Mouse (Mus musculus): Measurements from ENCODE around the gene Brap. TPM values are rescaled to one million over a fixed set of nuclear protein-coding genes. Genes with fewer than 3 reads are reported as not detected.
A peak's percentile ranks its signal among the peaks of the same experiment; 100 is the strongest.

The Brap gene
- polyA plus RNA-seq, 1 experiment from 2014 or later: 32.5 TPM

DNA sequence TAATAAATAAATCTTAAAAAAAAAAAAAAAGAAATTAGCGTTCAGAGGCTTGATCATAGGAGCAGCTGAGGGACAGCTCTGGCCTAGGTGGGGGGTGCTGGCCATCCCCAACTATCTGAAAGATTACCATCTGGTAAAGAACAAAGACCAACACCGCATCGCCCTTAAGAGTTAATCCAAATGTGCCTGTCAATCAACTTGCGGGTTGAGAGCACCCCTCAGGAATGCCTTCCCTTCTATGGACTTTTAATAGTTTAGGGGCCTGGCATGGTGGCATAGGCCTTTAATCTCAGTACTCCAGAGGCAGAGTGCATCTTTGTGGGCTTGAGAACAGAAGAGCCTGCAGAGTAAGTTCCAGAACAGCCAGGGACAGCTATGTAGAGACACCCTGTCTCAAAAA lies 32.5 kb downstream of the Brap start:
- no peak for ATAC-seq (ENCODE audit: low FRiP score, low TSS enrichment)
- TF ChIP-seq EP300 (optimal IDR thresholded peaks at IDR 0.05) (no peak), CTCF (IDR thresholded peaks at IDR 0.05; ENCODE audit: low read depth) (no peak)
- Histone ChIP-seq H3K27ac (replicated peaks) (no peak overlapping the region), H3K4me2 (replicated peaks; ENCODE audit: low read depth) (no peak overlapping the region), H3K4me1 (replicated peaks; ENCODE audit: control insufficient read depth, insufficient read depth) (no peaks in the 10 kb centered on the region), H3K9me3 (ENCODE audit: control insufficient read depth, low read length) (no peaks in the 10 kb centered on the region), H3K4me3 (ENCODE audit: low read depth, low read length) (no peak overlapping the region), H3K9ac (ENCODE audit: low read length) (no peak overlapping the region), H3K27me3 (ENCODE audit: control insufficient read depth, insufficient read depth, low read length) (no peaks in the 10 kb centered on the region), H3K36me3 (ENCODE audit: control insufficient read depth, insufficient read depth, low read length) (no peaks in the 10 kb centered on the region)
- no peak for DNase-seq (ENCODE audit: low spot score)
- 72% methylated on average over 4 of the region's 4 CpGs for WGBS

DNA sequence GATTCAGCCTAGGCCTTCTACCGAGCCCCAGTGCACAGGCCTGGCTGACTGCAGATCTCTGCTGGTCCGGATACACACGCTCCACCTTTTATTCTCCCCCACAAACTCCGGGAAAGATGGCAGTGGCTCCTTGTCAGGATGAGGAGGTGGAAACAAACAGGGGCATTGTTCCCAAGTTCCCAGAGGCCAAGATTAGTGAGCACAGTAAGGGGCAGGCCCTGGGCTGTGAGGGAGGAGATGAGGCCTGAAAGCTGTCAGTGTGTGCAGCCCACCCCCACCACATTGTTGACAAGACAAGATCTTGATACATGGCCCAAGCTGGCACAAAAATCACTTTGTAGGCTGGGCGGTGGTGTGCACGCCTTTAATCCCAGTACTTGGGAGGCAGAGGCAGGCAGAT lies 36.4 kb downstream of the Brap start:
- TF ChIP-seq EP300 (optimal IDR thresholded peaks at IDR 0.05) (no peak), CTCF (IDR thresholded peaks at IDR 0.05; ENCODE audit: low read depth) (no peak)
- no peaks in the 10 kb centered on the region for H3K27me3 ChIP-seq (ENCODE audit: control insufficient read depth, insufficient read depth, low read length)
- DNase-seq (ENCODE audit: low spot score) (no peak), ATAC-seq (ENCODE audit: low FRiP score, low TSS enrichment) (no peak)
- no peaks in the 10 kb centered on the region for H3K9me3 ChIP-seq (ENCODE audit: control insufficient read depth, low read length)
- no peak overlapping the region for H3K9ac ChIP-seq (ENCODE audit: low read length)
- H3K36me3 ChIP-seq (ENCODE audit: control insufficient read depth, insufficient read depth, low read length): no peaks in the 10 kb centered on the region
- no peaks in the 10 kb centered on the region for H3K4me1 ChIP-seq (replicated peaks; ENCODE audit: control insufficient read depth, insufficient read depth)
- 67% methylated on average over 6 of the region's 6 CpGs for whole genome bisulfite sequencing
- no peak overlapping the region for H3K4me2 ChIP-seq (replicated peaks; ENCODE audit: low read depth)
- H3K27ac ChIP-seq (replicated peaks): no peak overlapping the region
- no peak overlapping the region for H3K4me3 ChIP-seq (ENCODE audit: low read depth, low read length)

DNA sequence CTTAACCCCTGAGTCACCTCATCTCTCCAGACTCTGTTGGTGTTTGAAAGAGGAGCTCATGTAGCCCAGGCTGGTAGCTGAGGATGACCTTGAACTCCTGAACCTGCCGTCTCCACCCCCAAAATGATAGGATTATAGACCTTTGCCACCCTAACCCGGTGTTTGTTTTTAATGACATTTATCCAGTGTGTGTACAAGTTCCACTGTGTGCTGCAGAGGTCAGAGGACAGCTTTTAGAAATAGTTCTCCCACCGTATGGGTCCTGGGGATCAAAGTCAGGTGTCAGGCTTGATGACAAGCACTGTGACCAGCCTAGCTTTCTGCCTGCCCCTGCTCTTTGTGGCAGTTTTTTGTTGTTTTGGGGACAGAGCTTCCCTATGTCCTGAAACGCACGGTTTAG lies 39.5 kb downstream of the Brap start:
- Histone ChIP-seq H3K4me2 (replicated peaks; ENCODE audit: low read depth) (no peak overlapping the region), H3K4me3 (ENCODE audit: low read depth, low read length) (no peak overlapping the region), H3K36me3 (ENCODE audit: control insufficient read depth, insufficient read depth, low read length) (no peaks in the 10 kb centered on the region), H3K9me3 (ENCODE audit: control insufficient read depth, low read length) (no peaks in the 10 kb centered on the region), H3K9ac (ENCODE audit: low read length) (peak overlapping the region; percentile 51), H3K4me1 (replicated peaks; ENCODE audit: control insufficient read depth, insufficient read depth) (no peaks in the 10 kb centered on the region), H3K27ac (replicated peaks) (no peak overlapping the region), H3K27me3 (ENCODE audit: control insufficient read depth, insufficient read depth, low read length) (no peaks in the 10 kb centered on the region)
- DNase-seq (ENCODE audit: low spot score) (no peak), ATAC-seq (ENCODE audit: low FRiP score, low TSS enrichment) (no peak)
- no peak for TF ChIP-seq CTCF (IDR thresholded peaks at IDR 0.05; ENCODE audit: low read depth)
- TF ChIP-seq EP300 (optimal IDR thresholded peaks at IDR 0.05): no peak
- 38% methylated on average over 5 of the region's 5 CpGs for WGBS

DNA sequence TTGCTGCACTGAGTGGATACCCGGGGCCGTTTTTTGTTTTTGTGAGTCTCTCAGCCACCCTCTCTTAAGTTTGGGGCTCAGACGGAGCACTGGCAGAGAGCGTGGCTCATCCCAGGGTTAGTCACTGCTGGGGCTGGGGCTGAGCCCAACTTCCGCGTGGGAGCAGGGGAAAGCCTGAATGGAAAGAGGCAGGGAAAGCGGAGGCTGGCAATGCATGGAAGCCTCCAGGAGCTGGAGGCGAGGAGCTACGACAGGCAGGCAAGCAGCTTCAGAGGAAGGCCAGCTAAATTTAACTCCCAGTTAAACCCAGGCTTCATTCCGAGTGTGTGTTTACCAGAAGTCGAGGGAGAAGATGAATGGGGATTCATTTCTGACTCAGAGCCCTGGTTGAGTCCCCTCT lies 40.1 kb downstream of the Brap start:
- Histone ChIP-seq H3K4me1 (replicated peaks; ENCODE audit: control insufficient read depth, insufficient read depth) (no peaks in the 10 kb centered on the region), H3K27ac (replicated peaks) (0 out of 2 replicates have a peak overlapping the region, but pooled peaks have one; percentile 35), H3K9ac (ENCODE audit: low read length) (peak overlapping the region; percentile 51), H3K27me3 (ENCODE audit: control insufficient read depth, insufficient read depth, low read length) (no peaks in the 10 kb centered on the region), H3K36me3 (ENCODE audit: control insufficient read depth, insufficient read depth, low read length) (no peaks in the 10 kb centered on the region), H3K4me3 (ENCODE audit: low read depth, low read length) (no peak overlapping the region), H3K4me2 (replicated peaks; ENCODE audit: low read depth) (peak overlapping the region; percentile 45), H3K9me3 (ENCODE audit: control insufficient read depth, low read length) (no peaks in the 10 kb centered on the region)
- no peak for DNase-seq (ENCODE audit: low spot score)
- WGBS: 21% methylated on average over 11 of the region's 11 CpGs
- ATAC-seq (ENCODE audit: low FRiP score, low TSS enrichment): no peak
- TF ChIP-seq EP300 (optimal IDR thresholded peaks at IDR 0.05) (no peak), CTCF (IDR thresholded peaks at IDR 0.05; ENCODE audit: low read depth) (no peak)

DNA sequence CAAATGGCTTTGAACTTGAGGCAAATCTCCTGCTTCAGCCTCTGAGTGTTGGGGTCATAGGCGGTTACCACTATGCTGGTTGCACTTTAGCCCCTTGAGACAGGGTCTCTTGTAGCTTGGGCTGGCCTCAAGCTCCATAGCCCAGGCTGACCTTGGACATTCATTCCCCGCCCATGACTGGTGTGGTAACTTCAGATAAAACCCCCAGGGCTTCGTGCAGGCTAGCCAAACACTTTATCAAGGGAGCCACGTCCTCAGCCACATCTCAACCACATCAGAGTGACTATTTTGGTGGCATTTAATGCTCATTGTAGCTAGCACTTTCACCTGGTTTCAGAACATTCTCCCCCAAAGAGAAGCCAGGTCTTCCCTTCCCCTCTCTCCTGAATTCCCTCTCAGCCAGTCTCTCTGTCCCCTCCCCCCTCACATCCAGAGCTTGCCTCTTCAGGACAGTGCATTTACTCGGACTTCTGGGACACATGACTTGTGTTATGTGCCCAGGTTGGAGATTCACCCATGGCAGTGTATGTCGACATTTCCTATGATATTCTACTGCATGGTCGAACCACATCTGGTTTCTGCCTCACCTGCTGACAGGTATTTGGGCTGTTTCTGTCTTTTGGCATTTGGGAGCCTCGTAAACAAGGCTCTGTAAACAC lies 40.9 kb downstream of the Brap start:
- Histone ChIP-seq H3K9ac (ENCODE audit: low read length) (no peak overlapping the region), H3K9me3 (ENCODE audit: control insufficient read depth, low read length) (no peaks in the 10 kb centered on the region), H3K27me3 (ENCODE audit: control insufficient read depth, insufficient read depth, low read length) (no peaks in the 10 kb centered on the region), H3K4me1 (replicated peaks; ENCODE audit: control insufficient read depth, insufficient read depth) (no peaks in the 10 kb centered on the region), H3K36me3 (ENCODE audit: control insufficient read depth, insufficient read depth, low read length) (no peaks in the 10 kb centered on the region), H3K4me3 (ENCODE audit: low read depth, low read length) (no peak overlapping the region), H3K27ac (replicated peaks) (no peak overlapping the region), H3K4me2 (replicated peaks; ENCODE audit: low read depth) (no peak overlapping the region)
- TF ChIP-seq CTCF (IDR thresholded peaks at IDR 0.05; ENCODE audit: low read depth) (no peak), EP300 (optimal IDR thresholded peaks at IDR 0.05) (no peak)
- no peak for ATAC-seq (ENCODE audit: low FRiP score, low TSS enrichment)
- no peak for DNase-seq (ENCODE audit: low spot score)
- WGBS: 52% methylated on average over 8 of the region's 8 CpGs

DNA sequence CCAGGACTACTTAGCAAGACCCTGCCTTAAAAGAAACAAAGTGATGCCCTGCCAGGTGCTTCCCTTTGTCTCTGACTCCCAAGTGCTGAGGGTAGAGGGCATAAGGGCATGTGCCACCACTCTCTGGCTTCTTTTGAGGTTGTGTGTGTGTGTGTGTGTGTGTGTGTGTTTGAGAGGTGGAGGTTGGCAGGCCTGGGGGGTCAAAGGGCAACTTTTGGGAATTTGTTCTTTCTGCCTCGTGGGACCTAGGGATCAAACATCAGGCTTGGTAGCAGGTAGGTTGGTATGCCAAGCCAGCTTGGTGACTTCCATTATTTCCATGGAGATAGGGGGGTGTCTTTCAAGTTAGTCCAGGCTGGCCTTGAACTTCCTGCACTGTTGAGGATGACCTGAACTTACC lies 43.0 kb downstream of the Brap start:
- Histone ChIP-seq H3K9ac (ENCODE audit: low read length) (no peak overlapping the region), H3K27ac (replicated peaks) (no peak overlapping the region), H3K36me3 (ENCODE audit: control insufficient read depth, insufficient read depth, low read length) (no peaks in the 10 kb centered on the region), H3K4me2 (replicated peaks; ENCODE audit: low read depth) (no peak overlapping the region), H3K4me1 (replicated peaks; ENCODE audit: control insufficient read depth, insufficient read depth) (no peaks in the 10 kb centered on the region), H3K27me3 (ENCODE audit: control insufficient read depth, insufficient read depth, low read length) (no peaks in the 10 kb centered on the region), H3K9me3 (ENCODE audit: control insufficient read depth, low read length) (no peaks in the 10 kb centered on the region), H3K4me3 (ENCODE audit: low read depth, low read length) (no peak overlapping the region)
- 40% methylated on average over 1 of the region's 1 CpGs for whole genome bisulfite sequencing
- ATAC-seq (ENCODE audit: low FRiP score, low TSS enrichment) (no peak), DNase-seq (ENCODE audit: low spot score) (no peak)
- TF ChIP-seq EP300 (optimal IDR thresholded peaks at IDR 0.05) (no peak), CTCF (IDR thresholded peaks at IDR 0.05; ENCODE audit: low read depth) (no peak)
